Mouse (Mus musculus): ENCODE data around the gene Tuba4a.

GRCm38 (mm10) chr1:75180105-75180590 lies 39.5 kb downstream of the Tuba4a start, which contains the start of gene Abcb6:
- TF ChIP-seq MAX (IDR thresholded peaks at IDR 0.05; ENCODE audit: low read length) (peak; percentile 82), USF1 (IDR thresholded peaks at IDR 0.05; ENCODE audit: low read depth, low read length) (peak; percentile 89), EP300 (IDR thresholded peaks at IDR 0.05; ENCODE audit: low read length) (no peak), ZNF384 (IDR thresholded peaks at IDR 0.05; ENCODE audit: low read depth, low read length) (no peak), CTCF (conservative IDR thresholded peaks at IDR 0.05 in 1 of 2, IDR thresholded peaks at IDR 0.05 in 1 of 2; ENCODE audit: low read depth in 2 of 2, low read length in 2 of 2) (no peak), MAFK (IDR thresholded peaks at IDR 0.05; ENCODE audit: insufficient replicate concordance, low read length) (no peak), HCFC1 (IDR thresholded peaks at IDR 0.05; ENCODE audit: low read depth, low read length) (peak; percentile 58), NELFE (IDR thresholded peaks at IDR 0.05; ENCODE audit: low read depth, low read length) (peak; percentile 51; the same call in 1 of the 2 replicates), JUND (conservative IDR thresholded peaks at IDR 0.05; ENCODE audit: low read depth, low read length) (no peak), POLR2AphosphoS2 (IDR thresholded peaks at IDR 0.05; ENCODE audit: low read depth, low read length) (no peak)
